Mouse (Mus musculus): Measurements from ENCODE around the gene Pkhd1. TPM values are rescaled to one million over a fixed set of nuclear protein-coding genes. Genes with fewer than 3 reads are reported as not detected.
"Not testable (repeated sequence)": the region's sequence is repeated elsewhere in the genome, so short reads cannot be mapped to it uniquely, and the experiment has no call there.

Pkhd1 gene
- polyA plus RNA-seq, 1 experiment = not detected

- TF ChIP-seq GATA1 (IDR thresholded peaks at IDR 0.05; ENCODE audit: low read length) = no peak
- no peak for TF ChIP-seq TAL1 (IDR thresholded peaks at IDR 0.05; ENCODE audit: low read length)
- H3K4me1 ChIP-seq (ENCODE audit: control insufficient read depth) = no peaks in the 10 kb centered on the region
- no peaks in the 10 kb centered on the region for H3K27me3 ChIP-seq (ENCODE audit: control insufficient read depth)
- no peaks in the 10 kb centered on the region for H3K9me3 ChIP-seq (ENCODE audit: control insufficient read depth, low read length)
- no peaks in the 10 kb centered on the region for H3K36me3 ChIP-seq (ENCODE audit: control insufficient read depth)
- H3K4me3 ChIP-seq (replicated peaks) = no peak overlapping the region
These were observed 369.7 kb downstream of the Pkhd1 start for GRCm38 (mm10) chr1:20248169-20248568.

GRCm38 (mm10) chr1:20216681-20217080 lies 401.2 kb downstream of the Pkhd1 start:
- Histone ChIP-seq H3K4me3 (replicated peaks) (no peak overlapping the region), H3K9me3 (ENCODE audit: control insufficient read depth, low read length) (peaks cover under 1% of the 10 kb centered on the region; the same call in 1 of the 2 replicates), H3K4me1 (ENCODE audit: control insufficient read depth) (no peaks in the 10 kb centered on the region), H3K27me3 (ENCODE audit: control insufficient read depth) (no peaks in the 10 kb centered on the region), H3K36me3 (ENCODE audit: control insufficient read depth) (no peaks in the 10 kb centered on the region)
- TF ChIP-seq GATA1 (IDR thresholded peaks at IDR 0.05; ENCODE audit: low read length) (no peak), TAL1 (IDR thresholded peaks at IDR 0.05; ENCODE audit: low read length) (no peak)

- H3K4me1 ChIP-seq (ENCODE audit: control insufficient read depth) = no peaks in the 10 kb centered on the region
- no peaks in the 10 kb centered on the region for H3K36me3 ChIP-seq (ENCODE audit: control insufficient read depth)
- no peak overlapping the region for H3K4me3 ChIP-seq (replicated peaks)
- H3K27me3 ChIP-seq (ENCODE audit: control insufficient read depth) = no peaks in the 10 kb centered on the region
- TF ChIP-seq GATA1 (IDR thresholded peaks at IDR 0.05; ENCODE audit: low read length) (no peak), TAL1 (IDR thresholded peaks at IDR 0.05; ENCODE audit: low read length) (no peak)
- no peaks in the 10 kb centered on the region for H3K9me3 ChIP-seq (ENCODE audit: control insufficient read depth, low read length)
These were observed 427.4 kb downstream of the Pkhd1 start for GRCm38 (mm10) chr1:20190444-20190843.

- no peaks in the 10 kb centered on the region for H3K36me3 ChIP-seq (ENCODE audit: control insufficient read depth)
- no peaks in the 10 kb centered on the region for H3K4me1 ChIP-seq (ENCODE audit: control insufficient read depth)
- no peaks in the 10 kb centered on the region for H3K27me3 ChIP-seq (ENCODE audit: control insufficient read depth)
- H3K4me3 ChIP-seq (replicated peaks) = no peak overlapping the region
- no peak for TF ChIP-seq GATA1 (IDR thresholded peaks at IDR 0.05; ENCODE audit: low read length)
- TF ChIP-seq TAL1 (IDR thresholded peaks at IDR 0.05; ENCODE audit: low read length) = no peak
- H3K9me3 ChIP-seq (ENCODE audit: control insufficient read depth, low read length) = no peaks in the 10 kb centered on the region
These were observed 437.7 kb downstream of the Pkhd1 start for GRCm38 (mm10) chr1:20180157-20180556.

GRCm38 (mm10) chr1:20171199-20171598 lies 446.7 kb downstream of the Pkhd1 start:
- Histone ChIP-seq H3K4me1 (ENCODE audit: control insufficient read depth) (no peaks in the 10 kb centered on the region), H3K4me3 (replicated peaks) (no peak overlapping the region), H3K9me3 (ENCODE audit: control insufficient read depth, low read length) (no peaks in the 10 kb centered on the region), H3K27me3 (ENCODE audit: control insufficient read depth) (no peaks in the 10 kb centered on the region), H3K36me3 (ENCODE audit: control insufficient read depth) (no peaks in the 10 kb centered on the region)
- TF ChIP-seq GATA1 (IDR thresholded peaks at IDR 0.05; ENCODE audit: low read length) = no peak
- TF ChIP-seq TAL1 (IDR thresholded peaks at IDR 0.05; ENCODE audit: low read length) = no peak

- not testable (repeated sequence) for H3K27me3 ChIP-seq (ENCODE audit: control insufficient read depth)
These were observed 467.2 kb downstream of the Pkhd1 start for GRCm38 (mm10) chr1:20150627-20151026.

GRCm38 (mm10) chr1:20150016-20150415 lies 467.8 kb downstream of the Pkhd1 start:
- TF ChIP-seq GATA1 (IDR thresholded peaks at IDR 0.05; ENCODE audit: low read length) = no peak
- TF ChIP-seq TAL1 (IDR thresholded peaks at IDR 0.05; ENCODE audit: low read length) = no peak
- Histone ChIP-seq H3K4me1 (ENCODE audit: control insufficient read depth) (no peaks in the 10 kb centered on the region), H3K4me3 (replicated peaks) (no peak overlapping the region), H3K36me3 (ENCODE audit: control insufficient read depth) (no peaks in the 10 kb centered on the region), H3K9me3 (ENCODE audit: control insufficient read depth, low read length) (no peaks in the 10 kb centered on the region), H3K27me3 (ENCODE audit: control insufficient read depth) (no peaks in the 10 kb centered on the region)

More at GRCm38 (mm10) chr1:20150627-20151026, 467.2 kb downstream of the Pkhd1 start:
- H3K9me3 ChIP-seq (ENCODE audit: control insufficient read depth, low read length); H3K4me3 ChIP-seq (replicated peaks); H3K4me1 ChIP-seq (ENCODE audit: control insufficient read depth); H3K36me3 ChIP-seq (ENCODE audit: control insufficient read depth): not testable (repeated sequence)

- Histone ChIP-seq H3K4me3 (replicated peaks) (no peak overlapping the region), H3K27me3 (ENCODE audit: control insufficient read depth) (no peaks in the 10 kb centered on the region), H3K36me3 (ENCODE audit: control insufficient read depth) (no peaks in the 10 kb centered on the region), H3K4me1 (ENCODE audit: control insufficient read depth) (no peaks in the 10 kb centered on the region), H3K9me3 (ENCODE audit: control insufficient read depth, low read length) (no peaks in the 10 kb centered on the region; the same call in 1 of the 2 replicates)
- no peak for TF ChIP-seq TAL1 (IDR thresholded peaks at IDR 0.05; ENCODE audit: low read length)
- TF ChIP-seq GATA1 (IDR thresholded peaks at IDR 0.05; ENCODE audit: low read length) = no peak
These were observed 481.7 kb downstream of the Pkhd1 start for GRCm38 (mm10) chr1:20136205-20136604.

GRCm38 (mm10) chr1:20135065-20135618 lies 482.7 kb downstream of the Pkhd1 start:
- H3K4me1 ChIP-seq (ENCODE audit: control insufficient read depth) = no peaks in the 10 kb centered on the region
- H3K9me3 ChIP-seq (ENCODE audit: control insufficient read depth, low read length) = no peaks in the 10 kb centered on the region; the same call in 1 of the 2 replicates
- H3K4me3 ChIP-seq (replicated peaks) = no peak overlapping the region
- TF ChIP-seq TAL1 (IDR thresholded peaks at IDR 0.05; ENCODE audit: low read length) (no peak), GATA1 (IDR thresholded peaks at IDR 0.05; ENCODE audit: low read length) (no peak)
- H3K27me3 ChIP-seq (ENCODE audit: control insufficient read depth) = no peaks in the 10 kb centered on the region
- H3K36me3 ChIP-seq (ENCODE audit: control insufficient read depth) = no peaks in the 10 kb centered on the region

GRCm38 (mm10) chr1:20133636-20134035 lies 484.2 kb downstream of the Pkhd1 start:
- Histone ChIP-seq H3K4me1 (ENCODE audit: control insufficient read depth) (no peaks in the 10 kb centered on the region), H3K36me3 (ENCODE audit: control insufficient read depth) (no peaks in the 10 kb centered on the region), H3K4me3 (replicated peaks) (no peak overlapping the region), H3K27me3 (ENCODE audit: control insufficient read depth) (no peaks in the 10 kb centered on the region), H3K9me3 (ENCODE audit: control insufficient read depth, low read length) (no peaks in the 10 kb centered on the region; the same call in 1 of the 2 replicates)
- TF ChIP-seq GATA1 (IDR thresholded peaks at IDR 0.05; ENCODE audit: low read length) = no peak
- no peak for TF ChIP-seq TAL1 (IDR thresholded peaks at IDR 0.05; ENCODE audit: low read length)
